Mouse (Mus musculus) thymus, postnatal 4 days (tissue): ENCODE measurements around the gene Cd70.
A peak's percentile ranks its signal among the peaks of the same experiment; 100 is the strongest.

Experiments used
- DNase-seq: peaks from one replicate; pipeline ENCODE4 v3.0.0; 2021

The Cd70 gene

DNA sequence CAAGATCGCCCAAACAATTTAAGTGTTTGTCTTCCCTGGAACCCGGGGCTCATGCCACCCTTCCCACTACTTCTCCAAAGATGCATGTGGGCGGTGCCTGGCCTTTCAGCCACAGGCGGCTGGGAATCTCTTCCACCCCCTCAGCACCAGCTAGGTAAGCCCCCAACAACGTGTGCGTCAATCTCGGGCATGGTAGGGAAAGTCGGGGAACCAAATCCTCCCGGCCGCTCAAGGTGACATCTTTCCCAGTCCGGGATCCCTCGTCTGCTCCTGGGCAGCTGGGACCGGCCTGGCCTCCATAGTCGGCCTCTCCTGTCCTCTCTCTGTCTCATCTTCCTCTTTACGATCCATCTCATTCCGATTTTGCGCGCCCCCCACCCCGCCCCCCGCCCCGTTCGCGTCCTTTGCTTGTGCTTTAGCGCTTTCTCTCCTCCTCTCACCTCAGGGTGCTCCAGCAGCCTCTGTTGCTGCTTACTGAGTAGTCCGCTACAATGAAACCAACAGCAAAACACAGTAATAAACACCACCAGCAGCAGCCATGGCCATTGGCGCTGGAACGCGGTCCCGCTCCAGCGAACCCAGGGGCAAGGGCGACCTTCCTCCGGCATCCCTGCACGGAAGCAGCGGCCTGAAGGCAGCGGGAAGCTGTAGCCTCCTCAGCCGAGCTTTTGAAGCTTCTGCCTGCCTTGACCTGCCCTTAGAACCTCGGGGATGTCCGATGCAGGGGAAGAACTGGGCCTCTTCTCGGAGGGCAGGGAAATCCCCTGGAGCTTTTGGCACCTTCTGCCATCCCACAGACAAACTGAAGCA lies at the start of gene Cd70:
Gene Cd70 (minus strand): TSS at position 784 of the 810 bp plus-strand sequence.
- no peak for DNase-seq

DNA sequence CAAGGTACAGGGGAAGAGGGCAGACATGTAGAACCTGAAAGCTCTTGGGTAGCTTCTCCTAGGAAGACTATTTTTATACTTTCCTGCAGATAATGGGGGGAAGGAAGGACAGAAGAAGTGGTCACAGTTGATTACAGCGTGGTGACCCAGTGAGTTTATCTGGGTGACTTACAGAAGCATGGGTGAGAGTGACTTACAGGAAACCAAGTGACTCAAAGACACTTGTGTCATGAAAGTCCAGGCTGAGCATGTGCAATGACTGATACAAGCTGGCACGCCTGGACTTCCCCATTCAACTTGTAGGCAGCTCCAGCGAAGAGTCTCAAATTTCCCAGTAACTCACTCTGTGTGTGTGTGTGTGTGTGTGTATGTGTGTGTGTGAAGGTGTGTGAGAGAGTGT lies 48.7 kb upstream of the Cd70 start:
- DNase-seq: no peak

DNA sequence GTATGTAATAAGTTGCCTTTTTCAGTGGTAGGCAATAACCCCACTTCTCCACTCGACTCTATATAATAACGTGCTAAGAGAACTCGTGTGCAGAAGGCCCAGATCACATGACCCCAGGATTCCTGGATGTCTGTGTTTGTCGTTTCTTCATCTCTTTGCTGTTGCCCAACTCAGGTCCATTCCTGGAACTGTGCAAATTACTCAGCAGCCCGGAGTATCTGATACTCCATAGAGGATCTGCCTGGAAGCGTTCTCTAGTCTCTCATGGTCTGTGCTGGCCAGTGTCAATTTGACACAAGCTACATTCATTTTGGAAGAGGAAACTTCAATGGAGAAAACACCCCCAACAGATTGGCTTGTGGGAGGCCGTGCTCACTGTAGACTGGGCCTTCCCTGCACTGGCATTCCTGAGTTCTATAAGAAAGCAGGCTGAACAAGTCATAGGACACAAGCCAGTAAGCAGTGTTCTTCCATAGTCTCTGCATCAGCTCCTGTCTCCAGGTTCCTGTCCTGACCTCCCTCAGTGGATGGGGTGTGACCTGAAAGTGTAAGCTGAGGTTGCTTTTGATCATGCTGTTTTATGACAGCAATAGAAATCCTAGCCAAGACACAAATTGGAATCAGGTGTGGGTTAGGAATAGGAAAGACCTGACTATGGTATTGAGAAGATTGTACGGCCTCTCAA lies 45.9 kb upstream of the Cd70 start:
- no peak for DNase-seq

DNA sequence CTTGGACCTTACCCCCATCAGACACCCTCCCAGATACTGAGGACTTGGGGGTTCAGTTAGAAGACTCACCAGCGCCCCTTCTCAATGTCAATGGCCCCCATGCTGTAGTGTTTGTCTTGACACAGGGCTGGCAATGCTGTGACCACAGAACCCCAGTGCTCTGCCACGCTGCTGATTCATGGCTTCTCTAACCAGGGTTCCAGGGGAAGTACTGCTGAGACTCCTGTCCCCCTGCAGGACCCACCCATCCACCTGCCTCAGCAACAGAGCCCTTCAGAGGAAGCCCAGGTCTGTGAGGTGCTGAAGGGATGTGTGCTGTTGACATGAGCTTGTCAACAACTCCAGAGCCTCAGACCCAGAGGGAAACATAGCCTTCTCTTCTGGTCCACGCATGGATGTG lies 45.2 kb upstream of the Cd70 start:
- DNase-seq: peak; percentile 53

DNA sequence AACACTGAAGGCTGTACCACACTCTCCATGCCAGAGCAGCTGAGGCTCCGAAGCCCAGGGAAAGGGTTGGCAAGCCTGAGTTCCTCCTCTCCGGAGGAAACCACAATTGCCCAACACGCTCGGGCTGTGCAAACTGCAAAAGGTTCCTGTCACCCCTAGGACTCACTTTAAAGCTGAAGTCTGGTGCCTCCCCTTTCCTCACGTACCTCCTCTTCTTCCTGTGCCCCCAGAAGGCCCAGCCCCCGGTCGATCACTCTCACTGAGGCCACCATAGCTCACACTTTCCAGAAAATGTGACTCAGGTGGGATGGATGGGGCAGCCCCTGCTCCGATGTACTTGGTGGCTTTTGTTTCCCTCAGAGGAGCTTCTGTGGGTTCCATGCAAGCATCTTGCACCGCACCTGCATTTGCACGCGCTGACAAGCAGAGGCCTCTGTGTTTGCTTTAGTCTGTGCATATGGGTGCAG lies 44.5 kb upstream of the Cd70 start, which contains the start of gene Tnfsf14:
Gene Tnfsf14 (minus strand): TSS at position 137 of the 467 bp plus-strand sequence.
- DNase-seq: peak; percentile 72

DNA sequence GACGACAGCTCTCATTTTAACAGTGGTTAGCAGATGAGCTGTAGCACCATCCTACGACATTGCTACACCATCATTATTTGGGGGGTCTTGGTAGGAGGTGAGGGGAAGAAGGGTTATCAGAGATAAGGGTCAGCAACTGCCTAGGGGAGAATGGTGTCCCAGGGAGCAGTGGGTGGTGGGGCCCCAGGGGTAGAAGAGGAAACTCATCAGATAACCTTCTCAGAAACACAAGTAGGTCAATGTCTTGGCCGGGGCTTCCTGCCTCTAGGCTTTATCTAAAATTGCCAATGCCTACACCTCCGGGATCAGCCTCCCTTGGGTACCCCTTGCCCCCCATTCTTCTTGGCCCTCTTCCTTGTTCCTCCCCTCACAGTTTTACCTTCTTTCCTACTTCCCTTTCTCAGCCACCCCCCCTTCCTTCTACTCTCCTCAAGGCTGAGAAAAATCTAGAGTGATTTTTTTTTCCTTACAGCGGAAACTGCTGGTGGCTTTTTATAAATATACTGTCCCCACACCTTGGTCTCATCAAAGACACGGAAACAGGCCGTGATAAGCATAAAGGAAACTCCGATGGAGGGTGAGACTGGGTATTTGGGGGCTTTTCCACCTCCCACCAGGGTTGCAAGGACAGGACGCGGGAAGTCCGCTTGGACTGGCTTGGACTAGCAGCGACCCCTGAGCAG lies 39.1 kb upstream of the Cd70 start:
- peak; percentile 22 for DNase-seq

DNA sequence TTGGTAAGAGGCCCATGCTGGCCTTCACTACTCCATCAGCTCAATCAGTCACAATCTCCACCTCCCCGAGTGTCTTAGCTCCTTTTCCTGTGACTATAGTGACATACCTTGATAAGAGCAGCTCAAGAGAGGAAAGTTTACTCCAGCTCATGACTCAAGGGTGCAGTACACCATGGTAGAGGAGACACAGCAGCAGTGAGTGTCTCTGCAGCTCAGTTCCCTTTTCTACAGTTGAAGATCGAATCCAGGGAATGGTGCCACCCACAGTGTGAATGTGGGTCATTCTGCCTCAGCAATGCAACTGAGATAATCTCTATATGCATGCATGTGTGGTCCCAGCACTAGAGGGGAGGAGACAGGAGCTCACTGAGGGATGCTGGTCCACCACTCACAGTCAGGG lies 36.1 kb upstream of the Cd70 start:
- no peak for DNase-seq

DNA sequence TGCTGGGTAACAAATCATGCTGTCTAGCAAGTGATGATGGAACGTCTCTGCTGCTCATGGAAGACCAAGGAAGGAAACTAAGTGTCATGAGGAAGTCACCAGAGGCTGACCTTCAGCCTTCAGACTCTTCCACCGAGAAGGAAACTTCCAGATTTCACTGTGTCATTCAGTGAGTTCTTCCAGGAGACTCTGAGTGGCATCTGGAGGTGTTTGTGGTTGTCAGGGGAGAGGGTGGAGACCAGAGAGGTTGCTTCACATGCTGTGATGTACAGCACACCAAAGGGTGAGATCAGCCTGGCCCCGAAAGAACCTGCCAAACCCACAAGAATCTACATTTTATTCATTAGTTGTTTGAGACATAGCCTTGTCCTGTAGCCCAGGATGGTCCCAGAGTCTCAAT lies 33.3 kb upstream of the Cd70 start:
- DNase-seq: no peak

DNA sequence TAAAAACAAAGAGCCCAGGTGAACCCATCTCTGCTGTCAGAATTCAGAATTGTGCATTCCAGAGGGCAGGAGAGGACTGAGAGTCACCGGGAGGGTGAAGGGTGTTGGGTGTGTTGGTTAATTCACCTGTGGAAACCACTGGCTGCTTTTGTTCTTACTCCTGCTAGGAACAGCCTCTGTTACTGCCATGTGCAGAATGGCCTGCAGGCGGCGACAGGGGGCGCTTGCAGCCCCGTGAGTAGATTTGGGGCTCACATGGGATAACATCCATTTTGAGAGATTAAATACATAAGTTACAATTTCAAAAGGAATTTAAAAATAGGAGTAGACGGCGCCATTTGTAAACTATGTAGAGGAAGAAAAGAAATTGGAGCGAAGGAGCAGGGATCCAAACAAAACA lies 30.8 kb upstream of the Cd70 start:
- peak; percentile 85 for DNase-seq

DNA sequence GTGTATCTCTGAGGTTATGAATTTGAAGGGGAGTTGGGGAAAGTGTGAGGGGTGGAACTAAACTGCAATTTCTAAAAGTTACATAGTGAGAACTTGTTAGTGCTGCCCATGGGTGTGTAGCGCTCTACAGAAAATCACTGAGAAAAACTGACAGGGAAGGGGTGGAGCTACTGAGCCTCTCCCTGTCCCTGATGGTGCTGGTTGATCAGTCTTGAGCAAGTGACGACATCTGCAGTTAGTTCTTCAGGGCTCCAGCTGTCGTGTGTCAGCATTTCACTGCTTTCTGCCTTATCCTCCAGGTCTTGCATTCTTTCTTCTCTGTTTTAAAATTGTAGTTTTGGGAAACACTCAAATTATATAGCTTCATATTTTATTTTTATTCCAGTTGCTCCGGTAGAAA lies 23.8 kb upstream of the Cd70 start:
- no peak for DNase-seq

DNA sequence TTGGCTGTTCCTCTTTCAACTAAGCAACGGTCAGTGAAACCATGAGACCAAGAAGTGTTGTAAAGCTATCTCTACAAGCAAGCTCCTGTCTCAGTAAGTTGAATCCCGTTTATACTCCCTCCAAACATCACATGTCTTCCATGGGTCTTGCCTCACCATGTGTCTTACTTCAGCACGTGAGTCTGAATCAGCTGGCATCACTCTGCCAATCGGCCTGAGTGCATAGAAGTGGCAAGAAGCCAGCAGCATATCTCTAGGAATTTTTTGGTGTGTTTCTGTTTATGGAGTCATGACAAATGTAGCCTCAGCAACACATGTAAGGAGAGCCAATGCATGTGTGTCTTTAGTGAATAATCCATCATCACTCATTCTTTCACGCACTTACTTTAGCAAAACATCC lies 22.8 kb upstream of the Cd70 start:
- no peak for DNase-seq

DNA sequence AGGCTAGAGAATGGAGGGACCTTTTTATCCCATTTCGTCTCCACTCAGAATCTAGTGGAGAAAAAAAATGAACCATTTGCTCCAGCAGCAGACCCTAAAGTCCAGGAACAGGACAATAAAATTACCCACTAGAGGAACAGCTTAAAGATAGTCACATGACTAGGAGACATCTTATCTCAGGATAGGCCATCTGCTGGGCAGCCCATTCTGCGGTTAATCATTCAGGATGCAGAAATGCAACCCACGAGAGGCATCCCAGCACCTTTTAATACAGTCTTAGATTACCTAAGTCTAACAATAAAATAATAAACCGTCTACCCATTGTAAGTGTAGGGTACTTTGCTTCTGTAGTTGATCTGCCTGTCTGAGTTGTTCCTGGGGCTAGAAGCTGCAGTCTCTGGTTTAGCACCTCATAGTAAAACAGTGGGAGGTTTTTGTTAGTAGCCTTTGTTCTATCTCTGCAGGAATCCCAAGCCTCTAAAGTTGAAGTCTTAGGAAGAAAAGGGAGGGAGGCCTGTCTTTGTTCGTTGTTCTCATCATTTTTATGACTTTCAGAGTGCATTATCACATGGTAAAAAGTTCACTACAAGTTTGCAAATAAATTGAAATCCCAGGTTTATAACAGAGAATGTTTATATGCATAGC lies 21.2 kb upstream of the Cd70 start:
- no peak for DNase-seq

DNA sequence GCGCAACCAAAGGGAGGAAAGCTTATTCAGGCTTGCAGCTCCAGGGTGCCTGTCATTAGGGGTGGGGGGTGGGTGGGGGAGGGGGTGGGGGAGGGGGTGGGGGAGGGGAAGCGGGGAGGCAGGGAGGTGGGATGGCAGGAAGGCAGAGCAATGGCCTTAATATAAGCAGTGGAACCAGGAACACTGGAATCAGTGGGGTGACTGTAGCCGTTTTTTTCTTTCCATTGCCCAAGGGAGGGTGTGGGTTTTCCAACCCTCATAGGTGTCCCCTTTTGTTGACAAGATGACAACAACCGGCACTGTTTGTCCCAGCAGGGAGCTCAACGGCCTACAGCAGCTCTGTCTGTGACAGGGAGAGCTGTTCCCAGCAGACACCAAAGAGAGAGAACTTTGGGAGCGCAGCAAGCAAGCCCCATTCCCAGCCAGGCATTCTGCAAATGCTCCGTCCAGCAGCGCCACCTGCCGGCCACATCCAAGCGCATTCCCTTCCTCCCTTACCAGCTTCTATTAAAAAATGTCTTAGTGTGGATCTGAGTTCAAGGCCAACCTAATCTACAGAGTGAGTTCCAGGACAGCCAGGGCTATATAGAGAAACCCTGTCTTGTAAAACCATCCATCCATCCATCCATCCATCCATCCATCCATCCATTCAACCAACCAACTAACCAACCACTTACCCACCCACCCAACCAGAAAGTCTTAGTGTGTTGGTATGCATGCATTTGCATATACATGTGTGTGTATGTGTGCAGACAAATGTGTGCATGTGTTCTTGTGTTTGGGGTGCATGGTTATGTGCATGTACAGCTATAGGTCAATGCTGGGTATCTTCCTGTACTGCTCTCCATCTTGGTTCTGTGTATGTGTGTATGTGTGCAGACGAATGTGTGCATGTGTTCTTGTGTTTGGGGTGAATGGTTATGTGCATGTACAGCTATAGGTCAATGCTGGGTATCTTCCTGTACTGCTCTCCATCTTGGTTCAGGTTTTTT lies 17.5 kb upstream of the Cd70 start:
- DNase-seq: peak; percentile 94

DNA sequence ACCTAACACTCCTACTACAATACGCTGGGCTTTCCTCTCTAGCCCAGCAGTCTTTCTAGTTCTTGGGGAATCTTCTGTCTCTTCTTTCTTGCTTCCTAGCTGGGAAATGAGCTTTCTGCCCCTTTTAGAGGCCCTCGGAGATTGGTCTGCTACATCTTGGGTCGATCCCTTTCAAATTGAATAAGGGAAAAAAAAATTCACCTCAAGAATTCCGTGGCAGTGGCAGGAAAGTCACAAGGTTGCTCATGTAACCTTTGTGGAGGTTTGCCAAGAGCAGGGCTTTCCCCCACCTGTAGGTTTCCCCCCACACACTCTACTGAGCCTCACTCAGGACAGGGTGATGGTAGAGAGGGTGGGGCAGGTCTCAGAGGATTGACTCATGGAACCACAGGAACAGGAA lies 4.2 kb upstream of the Cd70 start:
- no peak for DNase-seq

DNA sequence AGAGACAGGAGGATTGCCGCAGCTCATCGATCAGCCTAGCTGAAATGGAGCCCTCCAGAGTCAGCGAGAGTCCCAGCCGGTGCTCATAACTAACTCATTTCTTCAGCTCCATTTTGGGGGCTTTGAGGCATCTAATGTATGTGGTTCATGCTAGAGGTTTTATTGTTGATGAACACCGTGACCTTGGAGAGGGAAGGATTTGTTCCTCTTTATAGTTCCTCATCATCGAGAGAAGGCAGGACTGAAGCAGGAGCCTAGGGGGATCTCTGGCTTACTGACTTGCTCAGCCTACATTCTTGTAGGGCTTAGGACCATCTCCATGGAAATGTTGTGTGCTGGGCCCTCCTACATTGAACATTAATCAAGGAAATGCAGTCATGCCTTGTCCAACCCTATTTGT lies 3.4 kb upstream of the Cd70 start:
- no peak for DNase-seq

DNA sequence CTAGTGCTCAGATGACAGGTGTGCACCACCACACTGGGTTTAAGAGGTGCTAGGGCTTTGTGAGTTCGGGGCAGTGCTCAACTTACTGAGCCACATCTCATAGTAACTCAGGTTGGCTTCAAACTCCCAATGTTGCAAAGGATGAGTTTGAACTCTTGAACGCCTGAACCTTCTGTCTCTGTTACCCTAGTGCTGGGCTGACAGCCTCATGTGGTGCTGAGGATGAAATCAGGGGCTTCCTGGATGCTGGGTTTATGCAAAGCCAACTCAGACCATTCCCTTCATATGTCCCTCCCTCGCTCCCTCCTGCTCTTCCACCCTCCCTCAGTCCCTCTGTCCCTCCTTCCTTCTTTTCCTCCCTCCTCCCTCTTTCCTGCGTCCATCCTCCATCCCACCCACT lies 1.2 kb downstream of the Cd70 start:
- DNase-seq: no peak

DNA sequence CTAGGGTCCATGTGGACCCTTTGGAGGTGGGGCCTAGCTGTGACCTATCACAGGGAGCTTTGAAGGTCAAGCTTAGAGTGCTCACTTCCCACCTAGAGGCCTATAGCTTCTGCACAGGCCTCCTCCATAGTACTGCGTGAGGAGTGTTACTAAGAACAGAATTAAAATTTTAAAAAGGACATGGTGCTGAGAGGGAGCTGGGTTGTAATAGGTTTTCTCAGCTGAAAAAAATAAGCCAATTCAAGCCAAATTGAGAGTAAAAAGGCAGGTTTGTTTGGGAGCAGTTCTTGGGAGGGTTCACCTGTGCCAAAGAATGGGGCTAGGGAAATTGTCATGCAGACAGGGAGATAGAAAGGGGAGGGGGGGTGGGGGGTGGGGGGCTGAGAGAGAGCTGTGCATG lies 4.5 kb downstream of the Cd70 start:
- DNase-seq: no peak

DNA sequence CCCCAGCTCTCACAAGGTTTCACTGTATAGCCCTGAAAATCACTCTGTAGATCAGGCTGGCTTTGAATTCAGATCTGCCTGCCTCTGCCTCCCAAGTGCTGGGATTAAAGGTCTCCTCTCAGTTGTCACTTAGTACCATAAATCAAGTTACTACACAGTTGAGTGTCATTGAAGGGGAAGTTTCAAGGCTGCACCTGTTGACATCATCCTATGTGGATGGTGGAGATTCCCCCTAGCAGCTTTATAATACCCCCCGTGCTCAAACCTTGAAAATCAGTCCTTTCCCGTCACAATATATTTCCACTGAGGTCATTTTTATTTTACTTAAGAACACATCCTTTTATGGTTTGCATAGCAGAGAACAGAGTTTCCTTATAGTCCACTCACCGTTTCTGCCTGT lies 5.9 kb downstream of the Cd70 start:
- DNase-seq: no peak

DNA sequence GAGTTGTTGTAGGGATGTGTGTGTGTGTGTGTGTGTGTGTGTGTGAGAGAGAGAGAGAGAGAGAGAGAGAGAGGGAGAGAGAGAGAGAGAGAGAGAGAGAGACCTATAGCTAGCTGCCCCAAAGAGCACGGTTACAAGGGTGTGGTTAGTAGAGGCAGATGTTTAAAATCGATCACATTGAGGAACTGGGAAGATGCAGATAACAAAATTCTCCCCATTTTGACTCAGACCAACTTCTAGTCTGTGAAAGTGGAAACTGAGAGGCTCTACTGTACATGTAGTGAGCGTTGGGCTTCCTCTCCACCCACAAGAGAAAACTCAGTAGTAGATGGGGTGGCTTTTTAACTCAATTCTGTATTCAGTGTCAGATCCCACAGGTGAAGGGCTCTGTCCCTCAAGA lies 9.9 kb downstream of the Cd70 start:
- DNase-seq: no peak

DNA sequence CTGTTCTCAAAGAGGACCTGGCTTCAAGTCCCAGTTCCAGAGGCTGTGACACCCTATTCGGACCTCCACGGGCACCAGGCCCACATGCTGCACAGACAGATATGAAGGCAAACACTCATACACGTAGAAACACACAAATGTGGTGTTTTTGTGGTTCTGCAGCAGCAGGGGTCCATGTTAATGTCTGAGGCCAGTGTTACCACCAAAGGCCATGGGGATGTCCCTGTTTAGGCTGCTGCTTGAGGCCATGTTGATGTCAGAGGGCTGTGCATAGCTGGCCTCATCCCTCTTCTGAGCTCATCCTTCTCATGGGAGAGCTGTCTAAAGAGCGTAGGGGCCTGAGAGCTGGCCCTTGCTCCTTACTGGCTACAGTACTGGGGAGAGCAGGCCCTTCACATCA lies 10.9 kb downstream of the Cd70 start:
- DNase-seq: no peak

DNA sequence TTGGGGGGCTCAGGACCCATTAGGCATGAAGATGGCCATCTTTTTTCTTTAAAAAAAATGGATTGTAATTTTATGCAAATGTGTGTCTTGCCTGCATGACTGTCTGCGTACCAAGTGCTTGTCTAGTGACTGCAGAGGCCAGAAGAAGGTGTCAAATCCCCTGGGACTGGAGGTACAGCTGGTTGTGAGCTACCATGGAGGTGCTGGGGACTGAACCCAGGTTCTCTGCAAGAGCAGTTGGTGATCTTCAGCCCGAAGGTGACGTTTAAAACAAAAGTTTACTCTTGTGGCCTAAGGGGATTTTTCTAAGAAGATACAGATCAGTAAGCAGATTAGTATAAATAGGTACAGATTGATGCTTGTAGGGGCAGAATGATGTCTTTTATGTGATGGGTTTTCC lies 13.9 kb downstream of the Cd70 start:
- DNase-seq: no peak

DNA sequence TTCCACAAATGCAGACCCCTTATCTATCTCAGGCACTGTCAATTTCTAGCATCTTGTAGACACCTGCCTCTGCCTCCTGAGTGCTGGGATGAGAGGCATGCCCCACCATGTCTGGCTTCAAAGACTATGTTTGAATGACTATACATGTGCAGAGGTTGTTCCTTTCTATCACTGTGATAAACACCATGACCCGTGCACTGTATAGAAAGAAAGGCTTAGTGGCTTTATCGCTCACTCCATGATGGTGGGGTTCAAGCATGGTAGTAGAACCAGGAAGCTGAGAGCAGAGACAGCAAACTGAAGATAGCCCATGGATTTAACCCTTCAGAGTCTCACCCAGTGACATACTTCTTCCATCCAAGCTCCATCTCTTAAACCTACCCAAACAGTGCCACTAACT lies 14.9 kb downstream of the Cd70 start:
- DNase-seq: no peak
